Mouse (Mus musculus) limb, embryonic 11.5 days (tissue): ENCODE data around the gene 4930432M17Rik. TPM values are rescaled to one million over a fixed set of nuclear protein-coding genes. Genes with fewer than 3 reads are reported as not detected.

Experiments used
- ATAC-seq: fragments of 200-750 bp; cut with Nextera tagmentation; 2 replicates; pipeline ENCODE4 v1.8.0; 2017; ENCODE audit warnings: low read depth; ENCODE audit not compliant: insufficient number of reproducible peaks, low FRiP score, low TSS enrichment
- DNase-seq: peaks from one replicate; pipeline ENCODE4 v3.0.0-alpha.2; 2015; ENCODE audit warnings: low spot score
- H3K27ac ChIP-seq: fragments of 300-500 bp; sonication (generic); replicated peaks from 2 replicates; pipeline ENCODE4 v1.5.1; 2014; ENCODE audit warnings: low read depth, mild to moderate bottlenecking, low read length
- H3K27me3 ChIP-seq: fragments of 300-500 bp; sonication (generic); 2 replicates; pipeline ENCODE4 v1.6.1; 2014; ENCODE audit warnings: mild to moderate bottlenecking, low read length, mixed read lengths; ENCODE audit not compliant: control insufficient read depth, insufficient read depth
- H3K36me3 ChIP-seq: fragments of 300-500 bp; sonication (generic); 2 replicates; pipeline ENCODE4 v1.6.1; 2014; ENCODE audit warnings: mild to moderate bottlenecking, low read length, moderate library complexity, mixed read lengths; ENCODE audit not compliant: control insufficient read depth, insufficient read depth
- H3K4me1 ChIP-seq: fragments of 300-500 bp; sonication (generic); 2 replicates; pipeline ENCODE4 v1.6.1; 2014; ENCODE audit warnings: low read length, mixed read lengths; ENCODE audit not compliant: control insufficient read depth, insufficient read depth
- H3K4me2 ChIP-seq: fragments of 300-500 bp; sonication (generic); 2 replicates; pipeline ENCODE4 v1.6.1; 2014; ENCODE audit warnings: low read depth, mild to moderate bottlenecking, moderate library complexity; ENCODE audit not compliant: severe bottlenecking
- H3K4me3 ChIP-seq: fragments of 300-500 bp; sonication (generic); 2 replicates; pipeline ENCODE4 v1.5.1; 2014; ENCODE audit warnings: low read depth, low read length
- H3K9ac ChIP-seq: fragments of 300-500 bp; sonication (generic); 2 replicates; pipeline ENCODE4 v1.6.1; 2014; ENCODE audit warnings: mild to moderate bottlenecking, low read length
- H3K9me3 ChIP-seq: fragments of 300-500 bp; sonication (generic); 2 replicates; pipeline ENCODE4 v1.6.1; 2016; ENCODE audit warnings: low read length; ENCODE audit not compliant: control insufficient read depth
- WGBS: fragments of 180-500 bp; shearing (Covaris S2); extraction: QIAGEN DNeasy Blood & Tissue Kit; methylation state at CpG from one replicate; pipeline ENCODE4 v1.1.7; 2014; 5-methylcytosine and 5-hydroxymethylcytosine counted together
- polyA plus RNA-seq: library from polyadenylated mRNA; unstranded; fragments of >200 nt; fragmentation: Nextera tagmentation; extraction: Ambion mirVana; gene quantifications from 2 replicates; pipeline ENCODE4 v1.2.1, GENCODE M21; 2014

The 4930432M17Rik gene
- polyA plus RNA-seq, 1 experiment from 2014 or later, result not detected

DNA sequence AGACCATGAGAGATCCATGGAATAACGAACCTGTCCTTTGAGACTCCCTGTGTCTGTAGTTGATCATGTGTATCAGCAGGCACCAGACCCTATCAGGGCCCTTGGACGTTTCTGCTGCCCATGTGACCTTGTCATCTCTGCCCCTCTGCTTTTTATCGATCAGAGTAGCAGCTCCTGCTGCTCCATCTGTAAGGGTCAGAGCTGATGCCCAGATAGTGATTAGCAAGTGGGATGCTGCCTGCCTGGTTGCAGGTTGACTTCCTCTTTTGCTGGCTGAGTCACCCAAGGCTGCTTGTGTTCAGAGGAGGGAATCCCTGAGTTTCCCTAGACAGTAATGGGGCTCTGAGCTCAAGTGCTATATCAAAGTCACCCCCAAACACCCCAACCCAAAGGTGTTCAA, 18.9 kb upstream of the 4930432M17Rik start:
- WGBS, result 71% methylated on average over 3 of the region's 3 CpGs
- Histone ChIP-seq H3K27me3 (no peaks in the 10 kb centered on the region), H3K4me2 (no peak overlapping the region), H3K4me1 (no peaks in the 10 kb centered on the region), H3K4me3 (no peak overlapping the region), H3K36me3 (no peaks in the 10 kb centered on the region), H3K9ac (no peak overlapping the region), H3K9me3 (no peaks in the 10 kb centered on the region), H3K27ac (no peak overlapping the region)
- ATAC-seq (no peak), DNase-seq (no peak)

DNA sequence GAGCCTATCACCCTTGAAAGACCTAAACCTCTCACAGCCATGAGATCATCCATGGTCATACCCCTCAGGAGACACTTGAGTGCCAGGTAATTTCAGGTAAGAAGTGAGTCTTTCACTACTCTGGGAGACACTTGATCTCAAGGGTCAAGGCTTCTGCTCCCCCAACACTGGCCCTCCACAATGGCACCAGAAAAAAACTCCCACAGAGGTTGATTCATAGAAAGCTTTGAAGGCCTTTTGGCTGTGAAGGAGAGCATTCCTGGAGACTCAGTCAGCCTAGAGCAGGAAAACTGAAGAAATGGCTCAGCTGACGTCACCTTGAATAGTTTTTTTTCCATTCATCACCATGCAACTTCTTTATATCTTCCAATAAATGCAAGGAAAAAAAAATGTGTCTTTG, 18.4 kb upstream of the 4930432M17Rik start:
- no peak for ATAC-seq
- no peaks in the 10 kb centered on the region for H3K9me3 ChIP-seq
- WGBS, result 80% methylated on average over 1 of the region's 1 CpGs
- no peaks in the 10 kb centered on the region for H3K27me3 ChIP-seq
- no peaks in the 10 kb centered on the region for H3K4me1 ChIP-seq
- no peaks in the 10 kb centered on the region for H3K36me3 ChIP-seq
- no peak overlapping the region for H3K4me3 ChIP-seq
- no peak for DNase-seq
- no peak overlapping the region for H3K27ac ChIP-seq
- no peak overlapping the region for H3K4me2 ChIP-seq
- no peak overlapping the region for H3K9ac ChIP-seq

DNA sequence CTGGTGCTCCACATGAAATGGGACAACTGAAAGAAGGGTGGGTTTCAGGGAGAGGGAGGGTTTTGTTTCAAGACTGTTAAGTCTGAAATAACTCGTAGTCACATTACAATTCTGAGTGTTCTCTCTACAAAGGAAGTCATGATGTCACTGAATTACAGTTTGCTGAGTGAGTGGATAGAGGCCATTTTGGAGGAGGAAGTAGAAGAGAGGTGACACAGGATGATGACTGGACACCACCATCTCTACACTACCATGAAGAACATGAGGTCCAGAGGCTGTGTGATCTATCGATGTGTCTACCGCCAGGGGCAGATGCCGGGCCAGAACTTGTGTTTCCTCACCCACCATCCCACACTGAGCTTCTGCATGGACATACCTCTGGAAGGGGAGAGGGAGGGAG, 13.6 kb upstream of the 4930432M17Rik start:
- H3K9ac ChIP-seq, result no peak overlapping the region
- no peak overlapping the region for H3K27ac ChIP-seq
- no peaks in the 10 kb centered on the region for H3K9me3 ChIP-seq
- H3K4me1 ChIP-seq, result no peaks in the 10 kb centered on the region
- DNase-seq, result no peak
- no peak for ATAC-seq
- H3K4me2 ChIP-seq, result no peak overlapping the region
- H3K36me3 ChIP-seq, result no peaks in the 10 kb centered on the region
- 92% methylated on average over 4 of the region's 4 CpGs for WGBS
- no peaks in the 10 kb centered on the region for H3K27me3 ChIP-seq
- no peak overlapping the region for H3K4me3 ChIP-seq

DNA sequence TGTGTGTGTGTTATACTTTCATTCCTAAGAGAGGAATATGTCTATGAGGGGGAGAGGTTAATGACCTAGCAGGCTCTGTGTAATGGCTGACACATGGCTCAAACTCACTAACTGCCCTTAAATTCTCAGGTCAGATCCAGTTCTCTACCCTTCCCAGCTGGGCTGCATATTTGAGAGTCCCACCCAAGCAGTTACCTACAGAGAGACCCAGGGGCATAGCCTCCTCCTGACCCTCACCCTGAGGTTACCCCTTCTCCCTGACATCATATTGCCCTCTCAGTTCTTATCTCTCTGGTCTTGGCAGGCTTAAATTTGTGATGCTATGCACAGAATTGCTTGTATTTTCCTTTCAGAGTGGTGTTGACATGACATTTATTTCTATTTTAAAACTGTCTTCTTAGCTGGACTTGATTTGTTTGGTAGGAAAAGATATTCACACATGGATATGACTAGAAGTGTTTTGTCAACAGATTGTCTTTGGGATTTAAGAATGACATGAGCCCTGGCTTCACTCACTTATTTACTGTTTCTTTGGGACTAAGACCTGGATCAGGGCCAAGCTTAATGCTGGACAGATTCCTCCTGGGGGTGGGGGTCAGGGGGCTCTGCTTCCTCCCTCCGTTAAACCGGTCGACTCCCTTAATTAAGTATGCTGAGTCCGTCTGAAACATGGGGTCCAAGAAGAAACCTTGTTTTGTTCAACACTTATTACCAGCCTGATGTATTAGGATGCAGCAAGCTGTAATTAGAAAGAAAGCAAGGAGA, 7.7 kb upstream of the 4930432M17Rik start:
- Histone ChIP-seq H3K27ac (no peak overlapping the region), H3K9ac (no peak overlapping the region), H3K9me3 (no peaks in the 10 kb centered on the region), H3K36me3 (no peaks in the 10 kb centered on the region), H3K4me1 (peaks cover 3% of the 10 kb centered on the region; the same call in 1 of the 2 replicates), H3K4me3 (no peak overlapping the region), H3K4me2 (no peak overlapping the region), H3K27me3 (no peaks in the 10 kb centered on the region)
- DNase-seq (no peak), ATAC-seq (no peak)
- 13% methylated on average over 4 of the region's 4 CpGs for WGBS

DNA sequence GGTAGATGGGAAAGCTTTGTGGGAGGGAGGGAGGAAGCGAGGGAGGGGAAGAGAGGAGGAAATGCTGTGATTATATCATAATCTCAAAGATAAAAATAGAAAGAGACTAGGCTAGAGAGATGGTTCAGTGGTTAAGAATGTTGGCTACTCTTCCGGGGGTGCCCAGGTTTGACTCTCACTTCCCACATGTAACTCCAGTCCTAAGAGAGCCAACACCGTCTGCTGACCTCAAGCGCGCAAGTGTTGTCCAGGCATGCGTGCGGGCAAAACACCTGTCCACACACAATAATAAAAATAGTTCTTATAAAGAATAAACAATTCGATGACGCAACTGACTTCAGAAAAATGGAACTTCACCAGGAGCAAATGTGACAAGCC, 7.1 kb upstream of the 4930432M17Rik start:
- Histone ChIP-seq H3K27ac (no peak overlapping the region), H3K9ac (no peak overlapping the region), H3K36me3 (no peaks in the 10 kb centered on the region), H3K4me1 (peaks cover 3% of the 10 kb centered on the region; the same call in 1 of the 2 replicates), H3K4me2 (no peak overlapping the region), H3K9me3 (no peaks in the 10 kb centered on the region), H3K27me3 (no peaks in the 10 kb centered on the region), H3K4me3 (no peak overlapping the region)
- 90% methylated on average over 9 of the region's 9 CpGs for WGBS
- ATAC-seq (no peak), DNase-seq (no peak)

DNA sequence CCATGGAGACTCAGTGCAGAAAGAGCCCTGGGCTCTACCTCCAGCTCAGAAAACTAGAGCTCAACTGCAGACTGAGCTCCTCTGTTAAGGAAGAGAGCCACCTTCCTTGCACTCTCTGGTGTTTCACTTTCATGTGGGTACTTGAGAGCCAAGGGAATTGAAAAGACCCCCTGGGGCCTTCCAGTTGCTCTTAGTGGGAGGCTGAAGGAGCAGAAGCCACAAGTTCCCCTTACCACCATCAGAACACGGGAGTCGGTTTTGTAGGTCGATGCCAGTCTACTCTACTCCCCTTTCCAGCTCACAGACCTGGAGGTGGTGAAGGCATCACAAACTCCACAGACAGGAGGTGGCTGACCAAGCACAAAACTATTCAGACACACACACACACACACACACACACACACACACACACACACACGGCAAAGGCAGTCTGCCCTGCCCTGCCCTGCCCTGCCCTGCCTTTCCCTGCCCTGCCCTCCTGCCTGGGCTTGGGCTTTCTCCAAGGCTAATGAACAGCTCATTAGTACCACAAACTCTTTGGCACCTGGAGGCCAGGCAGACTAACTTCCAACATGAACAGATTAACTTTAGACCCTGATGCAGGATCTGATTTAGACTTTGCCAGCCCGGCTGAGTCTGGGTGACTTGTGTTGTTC, 1.7 kb downstream of the 4930432M17Rik start:
- DNase-seq, result no peak
- no peak for ATAC-seq
- 78% methylated on average over 5 of the region's 5 CpGs for WGBS

DNA sequence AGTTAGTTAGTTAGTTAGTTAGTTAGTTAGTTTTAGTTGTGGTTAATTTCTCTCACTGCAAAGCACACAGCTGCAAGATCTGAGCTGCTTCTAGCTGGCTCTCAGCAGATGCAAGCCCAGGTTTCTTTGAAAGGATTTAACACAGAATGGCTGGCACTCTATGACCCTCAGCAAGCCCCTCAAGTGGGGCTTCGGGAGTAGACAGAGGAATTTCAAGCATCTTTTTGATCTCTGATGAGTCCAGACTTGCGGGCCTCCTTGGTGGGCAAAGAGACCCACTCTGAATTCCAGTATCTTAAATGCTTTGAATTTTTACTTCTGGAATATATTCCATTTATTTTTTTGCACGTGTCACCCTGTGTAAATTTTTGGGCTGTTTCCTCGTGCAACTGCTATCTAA, 8.4 kb downstream of the 4930432M17Rik start:
- Histone ChIP-seq H3K9ac (no peak overlapping the region), H3K27ac (no peak overlapping the region), H3K4me2 (no peak overlapping the region), H3K36me3 (no peaks in the 10 kb centered on the region), H3K27me3 (no peaks in the 10 kb centered on the region), H3K4me1 (no peaks in the 10 kb centered on the region), H3K4me3 (no peak overlapping the region), H3K9me3 (no peaks in the 10 kb centered on the region)
- ATAC-seq (no peak), DNase-seq (no peak)
- WGBS, result 35% methylated on average over 4 of the region's 4 CpGs

More for the DNA sequence above, 1.7 kb downstream of the 4930432M17Rik start:
- no peak overlapping the region for H3K9ac ChIP-seq
- no peak overlapping the region for H3K27ac ChIP-seq
- H3K4me1 ChIP-seq, result no peaks in the 10 kb centered on the region
- H3K4me2 ChIP-seq, result no peak overlapping the region
- H3K36me3 ChIP-seq, result no peaks in the 10 kb centered on the region
- H3K9me3 ChIP-seq, result no peaks in the 10 kb centered on the region
- H3K27me3 ChIP-seq, result no peaks in the 10 kb centered on the region
- no peak overlapping the region for H3K4me3 ChIP-seq

DNA sequence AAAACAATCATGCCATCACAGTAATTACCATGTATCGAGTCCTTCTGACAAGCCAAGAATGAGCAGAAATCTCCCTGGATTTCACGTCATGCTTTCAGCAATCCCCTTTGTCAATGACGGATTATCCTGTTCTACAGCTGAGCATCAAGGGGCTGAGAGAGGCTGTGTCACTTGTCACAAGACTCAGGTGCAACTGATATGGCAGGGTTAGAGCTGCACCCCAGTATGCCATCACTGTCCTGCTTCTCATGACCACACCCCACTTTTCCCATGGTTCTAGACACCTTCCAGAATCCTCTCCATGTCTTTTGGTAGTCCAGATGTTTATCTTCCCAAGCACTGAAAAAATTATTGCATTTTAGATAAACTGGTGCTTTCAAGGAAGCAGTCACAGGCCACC, 8.9 kb downstream of the 4930432M17Rik start:
- Histone ChIP-seq H3K9ac (no peak overlapping the region), H3K4me3 (no peak overlapping the region), H3K27me3 (no peaks in the 10 kb centered on the region), H3K4me2 (no peak overlapping the region), H3K27ac (no peak overlapping the region), H3K4me1 (no peaks in the 10 kb centered on the region), H3K9me3 (no peaks in the 10 kb centered on the region), H3K36me3 (no peaks in the 10 kb centered on the region)
- DNase-seq (no peak), ATAC-seq (no peak)
- WGBS, result 56% methylated on average over 3 of the region's 3 CpGs
